Mouse (Mus musculus): ENCODE data around the gene Kcne3.

DNA sequence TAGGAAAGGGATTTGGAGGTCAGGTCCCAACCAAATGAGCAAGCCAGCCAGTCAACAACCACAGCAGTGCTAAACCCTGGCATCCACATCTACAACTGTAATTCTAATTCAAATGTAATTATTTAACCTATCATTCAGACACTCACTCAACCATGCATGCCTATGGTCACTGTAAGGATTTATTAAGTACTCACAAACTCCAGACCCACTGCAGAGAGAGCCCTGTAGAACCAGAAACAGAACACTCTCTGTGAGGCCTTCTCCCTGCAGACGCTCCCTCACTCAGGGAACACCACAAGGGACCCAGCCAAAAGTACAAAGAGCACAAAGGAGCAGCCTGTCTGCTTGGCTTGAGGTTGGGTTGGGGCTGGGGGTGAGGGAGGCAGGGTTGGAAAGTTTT lies 43.9 kb upstream of the Kcne3 start:
- TF ChIP-seq CTCF (IDR thresholded peaks at IDR 0.05; ENCODE audit: low read depth) (no peak), EP300 (IDR thresholded peaks at IDR 0.05; ENCODE audit: low read depth) (no peak)

Data from liver, embryonic 14.5 days (tissue).